Mouse (Mus musculus): ENCODE data around the gene Cfap45. TPM values are rescaled to one million over a fixed set of nuclear protein-coding genes. Genes with fewer than 3 reads are reported as not detected.
A peak's percentile ranks its signal among the peaks of the same experiment; 100 is the strongest.

Cfap45 gene
- 1 to 10 TPM; 1.3 to 1.8 TPM for total RNA-seq (2021)
- long read RNA-seq, experiment 1, partial matches to known transcripts, result 0 of 2 reads
- long read RNA-seq, experiment 1, other reads (novel, unspliced or antisense), result 1 of 2 reads
- long read RNA-seq, experiment 2, partial matches to known transcripts, result 0 of 1 reads
- long read RNA-seq, experiment 2, other reads (novel, unspliced or antisense), result 1 of 1 reads

DNA sequence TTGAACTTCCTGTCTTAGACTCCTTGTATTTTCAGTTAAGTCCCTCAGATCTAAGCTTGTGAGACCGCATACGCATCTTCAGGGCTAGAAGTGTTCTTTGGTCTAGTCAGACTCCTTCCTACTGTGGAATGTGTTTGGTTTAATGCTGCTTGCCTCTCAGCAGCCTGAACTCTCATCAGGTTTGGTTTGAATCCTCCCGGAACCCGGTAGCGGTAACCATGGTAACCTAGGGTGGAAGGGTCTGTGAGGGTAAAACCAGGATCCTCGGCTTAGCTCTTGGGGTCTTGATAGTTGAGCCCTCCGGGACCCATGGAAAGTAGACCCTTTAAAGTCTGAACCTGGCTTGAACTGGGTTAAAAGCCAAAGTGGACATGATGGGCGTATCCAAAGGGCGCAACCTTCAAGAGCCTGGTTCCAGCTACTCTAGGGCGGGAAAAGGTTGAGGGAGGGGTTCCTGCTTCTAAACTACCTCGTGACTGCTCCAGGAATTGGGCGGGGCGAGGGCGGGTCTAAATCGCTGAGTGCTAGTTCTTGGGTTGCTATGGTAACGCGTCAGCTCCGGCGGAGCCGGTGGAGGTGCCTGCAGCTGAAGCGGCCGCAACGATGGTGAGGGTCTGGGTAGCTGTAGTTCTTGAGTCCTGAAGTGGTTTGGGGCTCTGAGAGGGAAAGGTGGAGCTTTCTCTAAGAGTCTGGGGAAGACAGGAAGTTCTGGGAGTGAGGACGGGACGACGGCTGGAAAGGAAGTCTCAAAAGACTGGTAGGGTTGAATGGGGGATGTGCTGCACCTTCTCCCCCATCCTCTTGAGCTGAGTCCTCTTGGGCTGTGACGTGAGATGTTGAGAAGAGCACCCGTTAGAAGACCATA, at the start of gene Cfap45:
TSS of gene Cfap45 (plus strand) at position 226 of the 865 bp plus-strand sequence.
- DNase-seq (ENCODE audit: low spot score in 2 of 2), result peak in 1 of 2 experiments; percentile 73

DNA sequence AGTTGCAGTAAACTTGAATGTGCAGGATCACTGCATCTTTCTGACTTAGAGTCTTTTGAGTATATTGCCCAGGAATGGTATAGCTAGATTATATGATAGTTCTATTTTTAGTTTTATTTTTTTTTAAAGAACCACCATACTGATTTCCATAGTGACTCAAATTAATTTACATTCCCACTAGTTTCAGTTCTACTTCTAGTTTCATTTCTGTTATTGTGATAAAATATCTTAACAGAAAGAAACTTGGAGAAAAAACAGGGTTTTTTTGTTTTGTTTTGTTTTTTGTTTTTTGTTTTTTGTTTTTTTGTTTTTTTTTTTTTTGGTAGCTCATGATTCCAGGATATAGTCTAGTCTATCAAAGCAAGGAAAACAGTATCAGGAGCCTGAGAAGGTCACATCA, 47.7 kb upstream of the Cfap45 start:
- DNase-seq (ENCODE audit: low spot score in 2 of 2), result no peak

DNA sequence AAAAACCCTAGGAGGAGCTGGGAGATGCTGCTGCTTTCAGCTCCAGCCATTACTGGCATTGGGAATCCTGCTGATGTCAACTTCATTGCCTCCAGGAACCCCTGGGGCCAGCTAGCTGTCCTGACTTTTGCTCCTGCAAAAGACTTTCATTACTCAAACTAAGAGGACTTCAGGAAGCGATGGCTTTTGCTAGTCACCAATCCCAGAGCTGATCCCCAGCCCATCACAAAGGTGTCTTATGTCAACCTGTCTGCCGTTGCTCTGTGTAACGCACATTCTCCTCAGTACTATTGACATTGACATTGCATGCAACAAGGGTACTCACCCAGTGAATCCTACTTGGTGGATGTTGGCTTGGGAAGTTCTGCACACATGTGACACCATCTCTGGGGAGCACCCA, 46.4 kb upstream of the Cfap45 start:
- DNase-seq (ENCODE audit: low spot score in 2 of 2), result no peak

DNA sequence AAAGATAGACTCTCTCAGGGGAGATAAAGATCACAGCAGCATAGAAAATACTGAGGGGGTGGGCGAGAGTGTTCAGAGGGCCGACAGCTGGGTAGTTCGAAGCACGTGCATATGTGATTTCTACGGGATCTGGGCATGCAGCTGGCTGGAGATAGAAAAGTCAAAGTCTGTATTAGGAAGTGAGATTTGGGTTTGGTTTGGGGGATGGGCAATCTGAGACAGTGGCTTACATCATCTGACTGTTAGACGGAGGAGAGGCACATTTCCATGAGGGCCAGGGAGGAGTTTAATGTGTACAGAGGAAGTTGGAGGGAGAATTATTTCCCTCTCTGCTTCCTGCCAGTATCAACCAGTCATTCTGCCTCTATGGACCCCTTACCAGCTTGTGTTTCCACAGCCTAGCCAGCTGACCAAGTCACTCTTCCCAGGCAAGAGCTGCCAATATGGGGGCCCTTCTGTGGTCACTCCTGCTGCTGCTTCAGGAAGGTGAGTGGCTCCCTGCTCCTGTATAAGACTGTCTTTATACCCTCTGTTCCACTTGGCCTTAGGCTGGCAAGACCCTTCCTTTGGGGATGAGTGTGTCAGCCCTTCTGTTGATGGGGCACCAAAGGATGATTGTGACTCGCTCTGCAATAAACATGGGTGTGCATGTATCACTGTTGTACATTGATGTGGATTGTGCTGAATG, 45.4 kb upstream of the Cfap45 start, which contains the start of gene Slamf9:
TSS of gene Slamf9 (plus strand) at position 305 of the 688 bp plus-strand sequence.
- DNase-seq (ENCODE audit: low spot score in 2 of 2), result no peak

DNA sequence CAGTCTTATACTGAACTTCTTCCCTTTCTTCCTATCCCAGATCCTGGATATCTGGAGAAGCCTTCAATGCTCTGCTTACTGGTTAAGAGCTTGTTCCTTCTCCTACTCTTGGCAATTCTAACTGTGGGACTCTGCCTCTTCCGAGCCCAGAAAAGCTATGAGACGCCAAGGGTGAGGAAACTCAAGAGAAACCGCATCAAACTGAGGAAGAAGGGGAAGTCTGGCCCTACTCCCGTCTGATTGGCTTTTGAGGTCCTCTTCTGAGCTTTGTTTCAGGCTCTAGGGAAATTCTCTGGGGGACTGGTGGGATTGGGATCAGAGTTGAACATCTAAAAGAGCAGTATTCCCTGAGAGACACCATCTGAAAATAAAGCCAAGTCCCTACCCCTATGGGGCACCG, 42.6 kb upstream of the Cfap45 start:
- no peak for DNase-seq (ENCODE audit: low spot score in 2 of 2)

DNA sequence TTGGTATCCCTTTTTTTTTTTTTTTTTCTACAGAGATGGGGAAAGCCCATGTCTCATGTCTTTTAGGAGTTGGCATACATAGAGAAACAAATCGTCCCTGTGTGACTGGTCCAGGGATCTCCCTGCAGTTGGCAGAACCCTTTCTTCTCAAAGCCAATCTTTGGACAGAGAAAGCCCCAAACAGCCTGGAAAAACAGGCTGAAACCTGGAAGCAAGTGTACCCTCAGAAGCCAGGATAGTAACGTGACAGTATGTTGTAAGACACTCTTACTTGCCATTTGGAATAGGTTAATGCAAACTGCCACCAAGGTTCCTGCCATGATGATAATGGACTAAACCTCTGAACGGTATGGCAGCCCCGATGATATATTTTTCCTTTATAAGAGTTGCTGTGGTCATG, 40.2 kb upstream of the Cfap45 start:
- DNase-seq (ENCODE audit: low spot score in 2 of 2), result no peak

DNA sequence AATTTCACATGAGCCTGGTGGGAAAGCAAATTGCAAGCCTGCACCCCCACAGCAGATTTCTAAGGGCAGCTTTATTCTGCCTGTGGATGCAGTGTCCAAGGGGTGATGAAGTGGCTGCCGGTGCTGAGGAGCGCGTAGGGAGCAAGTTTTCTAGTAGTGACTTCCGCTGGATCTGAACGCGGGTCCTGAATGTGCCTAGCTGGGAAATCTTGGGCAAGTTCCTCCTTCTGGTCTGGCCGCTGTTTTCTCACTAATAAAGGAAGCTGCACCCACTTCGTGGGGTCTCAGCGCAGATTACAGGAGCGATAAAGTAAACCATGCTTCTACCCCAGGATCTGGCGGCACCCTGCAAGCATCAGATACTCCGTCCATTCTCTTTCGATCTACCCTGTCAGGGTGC, 39.5 kb upstream of the Cfap45 start:
- no peak for DNase-seq (ENCODE audit: low spot score in 2 of 2)

DNA sequence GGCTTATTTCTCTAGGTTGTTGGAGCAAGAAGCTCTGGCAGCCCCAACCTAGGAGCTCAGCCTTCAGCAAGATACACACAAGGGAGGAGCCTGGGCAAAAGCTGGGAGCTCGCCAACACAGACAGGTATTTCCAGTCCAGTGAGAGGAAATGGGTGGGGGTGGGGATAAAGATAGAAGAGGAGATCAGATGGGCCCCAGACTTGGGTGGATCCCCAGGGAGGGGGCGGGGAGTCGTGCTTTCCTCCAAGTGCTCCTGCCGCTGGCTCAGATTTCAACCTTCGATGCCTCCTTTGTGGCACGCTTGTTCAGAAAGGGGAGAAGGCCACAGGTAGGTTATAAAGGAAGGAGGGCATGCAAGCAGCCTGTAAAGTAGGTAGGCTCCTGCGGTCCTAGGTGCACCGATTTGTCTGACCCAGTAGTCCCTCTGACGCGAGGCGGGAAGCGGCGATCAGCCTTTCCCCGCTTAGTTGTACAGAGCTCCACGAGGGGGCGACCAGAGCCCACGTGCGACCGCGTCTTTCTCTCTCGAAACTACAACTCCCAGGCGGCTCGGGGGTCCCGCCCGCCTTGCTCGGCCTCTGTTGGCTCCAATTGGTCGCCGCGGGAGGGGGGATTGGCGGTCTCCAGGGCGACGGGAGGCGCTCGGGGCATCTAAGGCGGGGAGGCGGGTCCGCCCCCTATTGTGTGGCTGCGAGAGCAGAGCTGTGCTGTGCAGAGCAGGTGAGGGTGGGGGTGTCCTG, 38.9 kb upstream of the Cfap45 start, which contains the start of gene Igsf9:
TSS of gene Igsf9 (plus strand) at position 249 of the 741 bp plus-strand sequence.
- peak; percentile 76 to 88 for DNase-seq (ENCODE audit: low spot score in 2 of 2)

DNA sequence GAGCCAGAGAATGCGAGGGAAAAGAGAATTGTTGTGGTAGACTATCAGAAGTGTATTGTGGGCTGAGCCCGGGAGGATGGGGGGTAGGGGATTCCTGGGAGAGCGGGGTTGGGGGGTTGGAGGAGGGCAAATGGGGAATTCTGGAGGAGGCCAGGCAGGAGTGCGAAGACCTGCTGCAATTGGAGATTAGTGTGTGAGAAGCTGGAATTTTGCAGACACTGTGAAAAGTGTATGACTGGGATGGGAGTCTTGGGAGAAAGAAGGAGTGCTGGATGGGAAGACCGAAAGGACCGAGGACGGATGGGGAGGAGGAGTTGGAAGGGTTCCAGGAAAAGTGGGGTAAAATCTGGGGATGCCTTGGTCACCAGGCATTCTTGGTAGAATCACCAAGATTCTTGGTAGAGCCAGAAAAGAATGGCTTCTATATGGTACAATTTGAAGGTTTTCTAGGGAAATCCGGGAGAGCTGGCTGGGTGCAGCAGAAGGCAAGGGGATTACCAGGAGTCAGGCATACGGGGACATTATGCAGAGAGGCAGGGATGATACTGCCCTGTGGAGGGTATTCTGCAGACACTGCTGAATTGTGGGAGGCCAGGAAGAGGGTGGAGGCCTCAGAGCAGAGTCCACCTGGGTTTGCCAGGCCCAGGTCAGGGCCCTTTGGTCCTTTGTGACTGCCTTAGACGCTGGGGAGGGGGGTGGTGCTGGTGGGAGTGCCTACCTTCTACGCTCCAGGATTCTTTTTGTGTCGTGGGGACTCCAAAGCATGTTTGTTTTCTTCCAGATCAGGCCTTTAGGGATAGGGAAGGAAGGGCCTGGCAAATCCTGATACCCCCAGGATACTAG, 37.9 kb upstream of the Cfap45 start:
- no peak for DNase-seq (ENCODE audit: low spot score in 2 of 2)

DNA sequence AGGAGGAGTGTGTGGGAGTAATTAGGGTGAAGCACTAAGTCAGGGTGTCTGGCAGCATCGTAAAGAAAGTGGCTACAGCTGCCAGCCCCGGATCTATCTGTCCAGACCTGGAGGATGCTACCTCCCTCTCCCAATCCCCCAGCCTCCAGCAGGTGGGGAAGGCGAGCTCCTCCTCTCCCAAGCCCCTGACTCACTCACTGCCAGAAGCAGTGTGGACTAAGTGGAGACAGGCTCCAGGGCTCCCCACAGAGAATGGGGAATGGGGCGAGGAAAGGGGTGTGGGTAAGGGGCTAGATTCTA, 37.3 kb upstream of the Cfap45 start:
- no peak for DNase-seq (ENCODE audit: low spot score in 2 of 2)

DNA sequence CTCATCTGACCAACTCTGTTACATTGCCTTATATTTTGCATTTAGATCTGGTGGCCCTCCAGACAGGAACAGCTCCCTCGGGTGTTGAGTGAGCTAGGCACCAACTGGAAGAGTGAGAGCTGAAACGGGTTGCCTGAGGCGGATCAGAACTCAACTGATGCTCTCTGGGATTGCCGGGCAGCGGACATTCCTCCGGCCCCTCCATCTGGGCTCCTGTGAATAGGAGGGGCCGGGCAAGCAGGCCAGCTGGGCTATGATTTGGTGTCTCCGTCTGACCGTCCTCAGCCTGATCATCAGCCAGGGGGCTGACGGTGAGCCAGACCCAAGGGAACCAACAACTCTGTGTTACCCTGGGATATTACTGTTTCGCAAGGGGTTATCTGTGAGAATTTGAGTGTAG, 36.4 kb upstream of the Cfap45 start:
- no peak for DNase-seq (ENCODE audit: low spot score in 2 of 2)

DNA sequence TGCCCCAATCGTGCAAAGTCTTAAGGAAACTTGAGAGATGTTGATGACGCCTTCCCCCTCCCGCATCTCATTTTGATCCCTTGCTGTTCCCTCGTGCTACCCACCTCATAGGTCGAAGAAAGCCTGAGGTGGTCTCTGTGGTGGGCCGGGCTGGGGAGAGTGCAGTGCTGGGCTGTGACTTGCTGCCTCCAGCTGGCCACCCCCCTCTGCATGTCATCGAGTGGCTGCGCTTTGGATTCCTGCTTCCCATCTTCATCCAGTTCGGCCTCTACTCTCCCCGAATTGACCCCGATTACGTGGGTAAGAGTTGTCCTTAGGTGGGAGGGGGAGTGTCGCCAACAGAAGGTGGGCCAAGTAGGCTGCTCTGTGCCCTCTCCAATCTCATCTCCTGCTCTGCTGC, 35.9 kb upstream of the Cfap45 start:
- DNase-seq (ENCODE audit: low spot score in 2 of 2), result no peak

DNA sequence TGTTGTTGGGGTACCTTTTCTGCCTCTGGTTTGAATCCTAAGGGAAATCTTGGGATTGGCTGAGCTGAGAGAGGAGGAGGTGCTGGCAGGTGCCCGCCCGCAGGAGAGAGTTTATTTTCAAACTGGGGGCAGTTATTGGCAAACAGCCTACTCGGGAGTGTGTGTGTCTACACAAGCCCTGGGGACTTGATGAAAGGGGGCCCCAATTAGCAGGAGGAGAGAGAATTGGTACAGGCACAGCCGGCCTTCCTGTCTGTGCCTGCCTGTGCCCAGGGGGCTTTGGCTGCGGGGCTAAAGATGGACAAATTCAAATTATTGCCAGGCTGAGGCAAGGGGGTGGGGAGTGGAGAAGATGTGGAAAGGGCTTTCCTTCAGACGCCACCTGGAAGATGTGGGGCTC, 34.8 kb upstream of the Cfap45 start:
- no peak for DNase-seq (ENCODE audit: low spot score in 2 of 2)

DNA sequence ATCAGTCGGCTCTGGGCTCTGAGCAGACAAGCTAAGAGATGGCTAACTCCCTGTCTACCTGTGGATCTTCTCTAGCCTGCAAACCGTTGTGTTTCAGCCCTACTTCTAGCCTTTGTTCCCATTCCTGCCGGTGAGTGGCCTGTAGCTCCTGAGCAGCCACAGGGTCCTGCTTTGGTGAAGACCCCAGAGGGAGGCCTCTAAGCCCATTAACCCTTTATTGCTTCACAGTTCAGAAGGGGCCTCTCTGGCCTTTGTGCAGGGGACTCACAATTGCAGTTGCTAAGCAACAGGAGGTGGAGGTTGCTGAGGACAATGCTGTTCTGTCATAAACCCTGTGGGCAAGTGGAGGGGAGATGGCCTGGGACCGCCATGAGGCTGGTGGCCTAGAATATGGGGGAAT, 34.4 kb upstream of the Cfap45 start:
- no peak for DNase-seq (ENCODE audit: low spot score in 2 of 2)

DNA sequence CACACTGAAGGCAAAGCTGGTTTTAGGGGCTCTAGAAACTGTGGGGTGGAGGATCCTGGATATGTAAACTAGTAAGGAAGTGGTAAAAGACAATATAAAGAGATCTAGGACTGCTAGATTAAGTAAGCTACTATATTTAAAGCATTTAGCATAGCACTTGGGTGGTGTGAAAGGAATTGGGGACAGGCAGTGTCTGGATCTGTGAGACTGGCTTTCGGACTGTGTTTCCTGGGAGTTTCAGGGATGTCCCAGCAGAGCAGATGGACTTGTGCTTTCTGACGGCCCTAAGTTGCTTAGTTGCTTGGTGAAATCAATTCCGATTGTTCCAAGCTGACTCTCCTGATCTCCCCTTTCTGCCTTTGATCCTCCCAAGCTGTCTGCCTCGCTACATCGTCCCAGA, 34.0 kb upstream of the Cfap45 start:
- no peak for DNase-seq (ENCODE audit: low spot score in 2 of 2)

DNA sequence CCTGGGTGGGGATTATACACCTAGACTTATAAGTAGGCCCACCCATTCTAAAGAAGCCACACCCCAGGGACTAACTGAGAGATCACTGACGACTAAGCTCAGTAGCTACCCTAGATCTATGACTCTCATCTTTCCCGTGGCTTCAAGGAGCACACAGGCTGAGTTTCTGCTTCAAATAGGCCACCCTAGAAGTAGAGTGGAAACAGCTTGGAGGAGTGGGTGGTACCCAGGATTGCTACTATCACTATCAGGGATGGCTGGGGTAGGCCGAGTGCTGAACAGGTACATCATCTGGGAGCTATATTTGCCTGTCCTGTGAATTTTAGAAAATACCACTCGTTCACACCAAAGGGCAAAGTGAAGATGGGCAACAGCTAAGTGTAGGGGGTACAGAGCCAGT, 32.7 kb upstream of the Cfap45 start:
- no peak for DNase-seq (ENCODE audit: low spot score in 2 of 2)

DNA sequence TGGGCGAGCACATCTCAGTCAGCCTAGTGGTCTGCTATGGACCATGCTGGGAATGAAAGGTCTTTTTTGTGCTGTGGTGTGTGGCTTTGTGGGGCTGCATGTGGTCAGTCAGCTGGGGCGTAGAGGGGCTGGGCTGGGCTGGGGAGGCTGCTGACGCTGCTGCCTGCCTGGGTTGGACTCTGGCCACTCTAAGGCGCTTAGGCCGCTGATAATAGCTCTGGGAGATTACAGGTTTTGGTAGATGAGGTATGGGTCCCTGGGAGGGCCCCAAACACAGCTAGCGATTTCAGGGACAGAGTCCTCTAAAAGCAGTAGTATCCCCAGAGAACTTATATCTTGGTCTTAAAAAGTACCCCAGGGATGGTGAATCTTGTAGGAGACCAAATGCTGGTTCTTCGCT, 31.8 kb upstream of the Cfap45 start:
- no peak for DNase-seq (ENCODE audit: low spot score in 2 of 2)

DNA sequence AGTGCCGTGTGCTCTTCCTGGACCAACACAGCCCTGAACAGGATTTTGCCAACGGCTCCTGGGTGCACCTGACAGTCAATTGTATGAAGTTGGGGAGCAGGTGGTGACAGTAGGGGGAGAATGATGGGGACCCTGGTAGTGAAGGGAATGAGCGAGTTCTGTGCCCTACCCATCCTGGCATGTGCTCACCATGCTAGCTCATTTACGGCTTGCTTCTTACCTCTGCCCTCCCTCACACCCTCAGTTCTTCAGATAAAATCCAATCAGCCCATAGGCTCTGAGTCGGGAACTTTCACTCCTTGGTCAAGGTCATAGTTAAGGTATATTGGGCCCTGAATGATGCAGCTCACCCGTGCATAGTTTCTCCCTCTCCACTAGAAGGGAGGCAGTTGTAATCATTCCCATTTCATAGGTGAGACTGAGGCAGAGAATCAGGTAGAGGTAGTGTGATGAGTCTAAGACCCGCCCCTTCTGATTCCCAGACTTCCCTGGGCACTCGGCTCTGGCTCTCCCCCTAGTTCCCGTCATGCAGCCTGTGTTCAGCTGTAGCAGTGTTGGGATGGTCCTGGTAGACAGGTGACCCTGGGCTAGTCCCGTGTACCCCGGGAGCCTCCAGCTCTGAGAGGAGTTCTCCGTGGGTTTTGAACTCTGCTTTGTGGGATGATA, 30.9 kb upstream of the Cfap45 start:
- DNase-seq (ENCODE audit: low spot score in 2 of 2), result no peak

DNA sequence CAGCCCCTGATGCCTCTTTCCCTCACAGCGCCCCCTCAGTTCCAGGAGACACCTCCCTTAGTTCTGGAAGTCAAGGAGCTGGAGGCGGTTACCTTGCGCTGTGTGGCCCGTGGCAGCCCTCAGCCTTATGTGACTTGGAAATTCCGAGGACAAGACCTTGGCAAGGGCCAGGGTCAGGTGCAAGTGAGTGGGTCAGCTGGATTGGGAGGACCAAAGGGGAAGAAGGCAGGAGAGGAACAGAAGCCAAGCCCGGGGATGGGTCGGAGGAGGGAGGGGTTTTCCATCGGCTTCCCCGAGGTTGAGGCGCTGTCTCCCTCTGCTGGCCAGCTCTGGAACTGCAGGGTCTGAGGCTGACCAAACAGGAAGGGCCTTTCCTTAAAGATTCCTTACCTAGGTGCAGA, 30.3 kb upstream of the Cfap45 start:
- DNase-seq (ENCODE audit: low spot score in 2 of 2), result peak; percentile 87 to 89

DNA sequence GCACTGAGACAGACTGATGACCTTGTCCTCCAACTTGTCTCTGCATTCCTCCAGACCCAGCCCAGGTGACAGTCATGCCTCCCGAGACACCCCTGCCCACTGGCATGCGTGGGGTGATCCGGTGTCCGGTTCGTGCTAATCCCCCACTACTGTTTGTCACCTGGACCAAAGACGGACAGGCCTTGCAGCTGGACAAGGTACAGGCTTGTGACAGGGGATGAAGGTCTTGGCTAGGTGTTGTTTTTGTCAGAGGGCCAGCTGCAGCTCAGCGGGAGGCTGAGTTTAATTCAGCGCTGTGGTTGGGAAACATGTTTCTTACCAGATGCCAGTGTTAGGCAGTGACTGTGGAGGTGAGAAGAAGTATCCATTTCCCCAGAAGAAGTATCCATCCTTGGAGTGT, 28.6 kb upstream of the Cfap45 start:
- no peak for DNase-seq (ENCODE audit: low spot score in 2 of 2)
